Mouse (Mus musculus): ENCODE measurements at regions not wholly inside any gene's neighbourhood (a gene's known extent, or its start where the extent isn't known, plus 50 kb on each side); places are given as distances from the start of the nearest gene placed in this dataset.

DNA sequence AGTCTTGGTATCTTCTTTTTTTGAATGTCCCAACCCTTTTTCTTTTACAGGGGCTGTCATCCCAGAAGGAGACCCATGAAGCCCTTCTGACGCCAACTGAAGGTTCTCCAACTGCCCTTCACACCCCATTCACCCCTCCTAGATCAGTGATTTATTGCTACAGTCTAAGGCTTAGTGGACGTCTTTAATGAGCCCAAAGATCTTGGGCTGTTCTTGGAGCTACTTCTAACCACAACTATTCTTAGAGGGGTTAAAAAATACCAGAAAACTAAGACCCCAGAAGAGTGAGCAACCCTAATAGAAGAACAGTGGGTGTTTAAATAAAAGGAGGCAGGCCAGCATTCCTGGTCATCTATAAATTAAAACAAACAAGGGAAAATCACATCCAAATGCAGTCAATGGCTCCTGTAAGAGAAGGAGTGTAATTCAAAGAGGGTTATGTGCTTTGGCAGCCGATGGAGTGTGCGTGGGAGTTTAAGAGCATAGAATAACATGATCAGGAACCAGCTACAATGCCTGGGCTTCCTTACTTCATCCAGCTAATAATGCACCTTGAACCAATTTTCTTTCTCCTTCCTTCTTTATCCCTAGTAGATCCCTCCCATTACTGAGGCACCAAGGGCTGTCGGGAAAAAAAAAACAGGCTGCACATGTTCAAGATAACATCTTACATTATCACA lies 113.3 kb downstream of the Qpct start:
- DNase-seq (ENCODE audit: low read depth, low spot score): no peak

DNA sequence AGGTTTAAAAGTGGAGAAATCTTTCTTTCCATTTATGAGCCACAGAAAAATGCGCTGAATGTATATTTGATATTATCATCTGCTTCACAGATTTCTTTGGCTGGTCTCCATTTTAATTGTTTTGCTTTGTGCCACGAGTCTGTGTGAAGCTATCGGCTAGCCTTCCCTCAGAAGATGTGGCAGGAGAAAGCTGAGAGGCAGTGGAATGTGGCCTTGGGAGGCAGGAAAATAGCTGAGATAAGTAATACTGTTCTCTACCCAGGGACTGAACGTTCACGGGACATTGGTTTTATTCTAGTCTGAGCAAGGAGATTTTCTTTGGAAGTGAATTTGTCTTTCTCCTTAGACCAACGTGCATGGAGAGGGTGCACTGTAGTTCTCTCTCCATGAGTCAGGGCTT lies 112.3 kb downstream of the Qpct start:
- DNase-seq (ENCODE audit: low read depth, low spot score): no peak

DNA sequence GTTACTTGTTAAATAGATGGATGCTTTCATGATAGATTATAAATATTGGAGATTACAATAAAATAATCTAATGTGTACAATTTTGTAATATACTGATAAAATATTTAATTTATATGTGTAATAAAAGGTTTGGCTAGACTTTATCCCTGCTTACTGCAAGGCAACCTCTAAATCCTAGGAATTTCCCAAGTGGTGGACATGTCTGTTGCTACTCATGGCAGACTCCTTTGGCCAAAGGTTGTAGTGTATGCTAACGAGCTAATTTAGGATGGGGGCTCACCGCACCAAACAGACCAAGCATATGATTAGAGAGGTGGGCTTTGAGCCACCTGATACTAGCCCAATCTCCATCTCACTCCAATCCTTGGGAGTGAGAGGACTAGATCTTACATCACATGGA lies 102.4 kb downstream of the Qpct start:
- no peak for DNase-seq (ENCODE audit: low read depth, low spot score)

DNA sequence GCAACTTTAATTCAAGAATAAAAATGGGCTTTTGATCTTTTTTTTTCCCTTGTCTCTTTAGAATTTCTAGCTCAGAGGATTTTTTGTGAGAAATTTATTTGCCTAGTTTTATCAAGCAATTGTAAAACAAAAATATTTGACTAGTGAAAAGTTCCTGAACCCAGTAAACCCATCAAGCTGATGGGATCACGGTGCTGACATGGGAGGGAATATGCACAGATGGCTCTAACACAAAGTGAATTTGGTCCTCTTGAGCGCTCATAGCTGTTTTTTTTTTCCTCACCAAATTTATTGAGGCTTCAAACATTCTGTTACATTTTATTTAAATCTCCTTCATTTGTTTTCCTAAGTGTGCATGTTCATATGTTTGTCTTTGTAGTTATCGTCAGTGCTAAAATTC lies 101.1 kb downstream of the Qpct start:
- DNase-seq (ENCODE audit: low read depth, low spot score): no peak

DNA sequence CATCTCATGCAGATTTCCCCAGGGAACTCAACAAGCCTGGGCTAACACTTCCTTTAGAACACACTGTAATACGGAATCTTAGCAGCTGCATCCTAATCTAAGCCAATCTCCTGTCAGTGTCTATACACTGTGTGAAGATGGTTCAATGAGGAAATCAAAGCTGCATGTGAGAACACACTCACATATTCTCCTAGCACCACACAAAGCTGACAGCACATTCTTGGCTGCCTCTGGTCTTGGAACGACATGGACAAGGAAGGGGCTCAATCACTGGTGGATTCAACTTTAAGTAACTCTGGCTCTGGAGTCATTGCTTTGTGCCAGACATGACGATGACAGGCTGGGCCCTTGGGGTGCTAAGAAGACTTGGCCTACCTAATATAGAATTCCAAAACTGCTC lies 96.2 kb downstream of the Qpct start:
- no peak for DNase-seq (ENCODE audit: low read depth, low spot score)

DNA sequence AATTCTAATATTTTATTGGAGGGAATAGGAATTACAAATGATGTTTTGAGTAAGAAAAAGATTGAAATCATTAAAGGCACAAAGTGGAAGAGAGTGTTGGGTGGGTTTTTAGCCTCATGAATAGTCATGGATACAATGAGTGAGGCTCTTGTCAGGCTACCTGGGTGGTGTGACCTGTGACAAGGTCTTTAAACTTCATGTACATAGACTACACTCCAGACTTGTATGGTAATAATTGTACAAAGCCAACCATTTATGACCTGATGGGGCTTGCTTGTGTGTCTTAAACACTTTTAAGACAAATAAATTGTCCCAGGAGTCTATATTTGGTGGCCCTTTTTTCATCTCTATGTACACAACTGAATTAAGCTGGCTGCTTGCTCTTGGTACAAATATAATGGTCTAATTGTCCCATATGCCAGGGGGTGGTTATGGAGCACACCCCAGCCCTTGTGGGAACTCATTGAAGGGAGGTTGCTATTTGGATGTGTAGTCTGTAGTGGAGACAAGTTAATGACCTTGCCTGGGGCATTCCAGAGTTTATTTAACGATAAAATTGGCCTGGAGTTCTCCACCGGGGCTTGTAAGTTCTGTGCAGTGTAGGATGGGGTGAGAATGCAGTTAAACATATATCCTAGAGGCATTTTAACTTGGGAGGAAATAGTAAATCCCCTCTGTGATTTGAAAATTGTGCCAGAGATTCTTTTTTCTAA lies 93.4 kb downstream of the Qpct start:
- DNase-seq (ENCODE audit: low read depth, low spot score): no peak

DNA sequence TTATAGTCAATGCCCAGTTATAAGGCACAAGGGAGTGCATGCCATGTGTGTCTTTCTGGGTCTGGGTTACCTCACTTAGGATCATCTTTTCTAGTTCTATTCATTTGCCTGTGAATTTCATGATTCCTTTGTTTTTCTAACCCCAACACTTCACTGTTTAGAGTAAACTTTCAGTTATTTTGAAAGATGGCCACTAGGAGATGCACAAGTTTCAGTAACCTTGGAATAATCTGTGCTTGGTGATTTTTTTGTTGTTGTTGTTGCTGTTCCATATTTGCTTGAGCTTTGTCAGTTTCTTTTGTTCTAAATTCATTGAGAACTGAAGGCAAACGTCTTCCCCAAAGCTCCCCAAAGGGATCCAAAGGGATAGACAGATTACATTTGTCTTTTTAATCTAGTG lies 91.3 kb downstream of the Qpct start:
- no peak for DNase-seq (ENCODE audit: low read depth, low spot score)
